Mouse (Mus musculus) ES-E14 (cell line): ENCODE measurements around the gene Swap70.

Experiments
- CHD2 ChIP-seq: IDR thresholded peaks from 2 replicates; pipeline ENCODE4 v1.6.1; 2014; ENCODE audit warnings: mild to moderate bottlenecking, low read depth, low read length, inconsistent platforms
- HCFC1 ChIP-seq: IDR thresholded peaks from 2 replicates; pipeline ENCODE4 v1.6.1; 2012; ENCODE audit warnings: low read length, inconsistent platforms, borderline replicate concordance; ENCODE audit not compliant: insufficient read depth
- ZC3H11A ChIP-seq: IDR thresholded peaks from 2 replicates; pipeline ENCODE4 v1.6.1; 2012; ENCODE audit warnings: low read depth, mild to moderate bottlenecking, inconsistent platforms, low read length, borderline replicate concordance

GRCm38 (mm10) chr7:110297611-110298010 lies 76.1 kb downstream of the Swap70 start:
- TF ChIP-seq ZC3H11A (no peak), CHD2 (no peak), HCFC1 (no peak)
